Mouse (Mus musculus) G1E (cell line): Measurements from ENCODE around the gene Hsd17b1. TPM values are rescaled to one million over a fixed set of nuclear protein-coding genes. Genes with fewer than 3 reads are reported as not detected.

Source experiments
- ATAC-seq: 2 replicates; pipeline ENCODE4 v1.8.0; 2016; ENCODE audit warnings: mild to moderate bottlenecking; ENCODE audit not compliant: insufficient number of reproducible peaks, poor library complexity, low FRiP score, severe bottlenecking; ENCODE audit errors: extremely low read depth
- DNase-seq: peaks from one replicate; pipeline ENCODE4 v3.0.0; 2012; ENCODE audit warnings: low spot score
- H3K27me3 ChIP-seq: 2 replicates; pipeline ENCODE4 v1.6.1; 2012; ENCODE audit warnings: mild to moderate bottlenecking, low read length, inconsistent platforms; ENCODE audit not compliant: insufficient read depth
- H3K36me3 ChIP-seq: replicated peaks from 2 replicates; pipeline ENCODE3; 2012; ENCODE audit warnings: mild to moderate bottlenecking, inconsistent platforms
- H3K4me1 ChIP-seq: 2 replicates; pipeline ENCODE4 v1.6.1; 2012; ENCODE audit warnings: low read depth, low read length, inconsistent platforms, mixed read lengths; ENCODE audit not compliant: insufficient read depth
- H3K4me3 ChIP-seq: 2 replicates; pipeline ENCODE4 v1.5.1; 2012; ENCODE audit warnings: low read depth, mild to moderate bottlenecking, inconsistent platforms, low read length, moderate library complexity, mixed read lengths
- H3K9me3 ChIP-seq: replicated peaks from 2 replicates; pipeline ENCODE4 v1.6.1; 2012; ENCODE audit warnings: inconsistent platforms
- CTCF ChIP-seq: IDR thresholded peaks from 2 replicates; pipeline ENCODE4 v1.5.1; 2012; ENCODE audit warnings: low read depth, low read length, inconsistent platforms, mixed read lengths
- GATA1 ChIP-seq: IDR thresholded peaks from 2 replicates; pipeline ENCODE4 v1.6.1; 2012; ENCODE audit warnings: borderline replicate concordance, low read length, inconsistent platforms, mixed read lengths
- GATA2 ChIP-seq: IDR thresholded peaks from 2 replicates; pipeline ENCODE4 v1.6.1; 2012; ENCODE audit warnings: low read depth, low read length, inconsistent platforms, borderline replicate concordance
- POLR2AphosphoS5 ChIP-seq: IDR thresholded peaks from 2 replicates; pipeline ENCODE4 v1.6.1; 2012; ENCODE audit warnings: low read depth, low read length, inconsistent platforms; ENCODE audit not compliant: insufficient replicate concordance
- TAL1 ChIP-seq: conservative IDR thresholded peaks from 2 replicates; pipeline ENCODE4 v1.6.1; 2012; ENCODE audit warnings: low read depth, low read length, inconsistent platforms, mixed read lengths
- polyA plus RNA-seq: library from polyadenylated mRNA; stranded (reverse); fragments of >175 nt; gene quantifications from 2 replicates; pipeline ENCODE4 v1.2.3, GENCODE M21; 2012
- total RNA-seq, 2 experiments: library from RNA; stranded (forward) in 1 of 2; stranded (reverse) in 1 of 2; fragments of 200-1000 nt in 1 of 2; fragments of >200 nt in 1 of 2; fragmentation: Nextera tagmentation in 1 of 2; gene quantifications; 2 replicates each; pipeline ENCODE4 v1.2.3; 2014 to 2017

Gene Hsd17b1
- total and polyA plus RNA-seq, 3 experiments = 0.20 to 0.44 TPM; not detected in 1

GRCm38 (mm10) chr11:101081659-101082058 is 3.4 kb downstream of the Hsd17b1 start:
- Histone ChIP-seq H3K27me3 (peaks cover 18% of the 10 kb centered on the region), H3K4me1 (peaks cover 62% of the 10 kb centered on the region), H3K9me3 (no peaks in the 10 kb centered on the region), H3K4me3 (peak overlapping the region; percentile 93; the same call in 1 of the 2 replicates), H3K36me3 (peaks cover 39% of the 10 kb centered on the region)
- TF ChIP-seq GATA1 = no peak
- TF ChIP-seq GATA2 = no peak
- no peak for TF ChIP-seq POLR2AphosphoS5
- TF ChIP-seq CTCF = no peak
- no peak for TF ChIP-seq TAL1
- no peak for DNase-seq
- ATAC-seq = no peak

GRCm38 (mm10) chr11:101082208-101083082 is 4.2 kb downstream of the Hsd17b1 start, which contains the start of gene Coasy:
Coasy (plus strand) TSS chr11:101082565.
- Histone ChIP-seq H3K27me3 (peaks cover 18% of the 10 kb centered on the region), H3K36me3 (peaks cover 35% of the 10 kb centered on the region), H3K9me3 (no peaks in the 10 kb centered on the region), H3K4me3 (peak within 1 kb of the TSS; percentile 93), H3K4me1 (peaks cover 70% of the 10 kb centered on the region)
- DNase-seq = peak; percentile 86
- peak; percentile 25; the same call in 1 of the 2 replicates for TF ChIP-seq CTCF
- TF ChIP-seq POLR2AphosphoS5 = no peak
- ATAC-seq = peak; percentile 56

GRCm38 (mm10) chr11:101083083-101083697 is 5.0 kb downstream of the Hsd17b1 start:
- DNase-seq = no peak
- no peak for TF ChIP-seq TAL1
- TF ChIP-seq POLR2AphosphoS5 = no peak
- TF ChIP-seq CTCF = no peak
- Histone ChIP-seq H3K27me3 (peaks cover 18% of the 10 kb centered on the region), H3K36me3 (peaks cover 42% of the 10 kb centered on the region), H3K9me3 (no peaks in the 10 kb centered on the region), H3K4me1 (peaks cover 77% of the 10 kb centered on the region), H3K4me3 (peak overlapping the region; percentile 93)
- no peak for ATAC-seq

GRCm38 (mm10) chr11:101084246-101084645 is 6.0 kb downstream of the Hsd17b1 start:
- no peak for ATAC-seq
- Histone ChIP-seq H3K4me1 (peaks cover 83% of the 10 kb centered on the region), H3K27me3 (peaks cover 8% of the 10 kb centered on the region), H3K36me3 (peaks cover 53% of the 10 kb centered on the region), H3K9me3 (no peaks in the 10 kb centered on the region), H3K4me3 (no peak overlapping the region; the same call in 1 of the 2 replicates)
- DNase-seq = no peak
- no peak for TF ChIP-seq CTCF
- TF ChIP-seq TAL1 = no peak
- no peak for TF ChIP-seq GATA1
- TF ChIP-seq POLR2AphosphoS5 = no peak
- no peak for TF ChIP-seq GATA2

GRCm38 (mm10) chr11:101084811-101085210 is 6.6 kb downstream of the Hsd17b1 start:
- peaks cover 58% of the 10 kb centered on the region for H3K36me3 ChIP-seq
- H3K9me3 ChIP-seq = no peaks in the 10 kb centered on the region
- ATAC-seq = no peak
- H3K4me3 ChIP-seq = no peak overlapping the region
- no peak for DNase-seq
- TF ChIP-seq POLR2AphosphoS5 = no peak
- TF ChIP-seq GATA2 = no peak
- no peak for TF ChIP-seq CTCF
- no peak for TF ChIP-seq GATA1
- TF ChIP-seq TAL1 = no peak
- peaks cover 2% of the 10 kb centered on the region for H3K27me3 ChIP-seq
- H3K4me1 ChIP-seq = peaks cover 83% of the 10 kb centered on the region

GRCm38 (mm10) chr11:101085617-101086322 is 7.6 kb downstream of the Hsd17b1 start:
- Histone ChIP-seq H3K36me3 (peaks cover 68% of the 10 kb centered on the region), H3K4me1 (peaks cover 81% of the 10 kb centered on the region), H3K9me3 (no peaks in the 10 kb centered on the region), H3K4me3 (peak overlapping the region; percentile 2; the same call in 1 of the 2 replicates), H3K27me3 (no peaks in the 10 kb centered on the region)
- no peak for DNase-seq
- TF ChIP-seq GATA1 (no peak), CTCF (no peak), GATA2 (no peak), TAL1 (no peak), POLR2AphosphoS5 (no peak)
- ATAC-seq = no peak
